Mouse (Mus musculus) gastrocnemius, postnatal 36 days (tissue): ENCODE data around the gene Dnajb6. TPM values are rescaled to one million over a fixed set of nuclear protein-coding genes. Genes with fewer than 3 reads are reported as not detected.

Source experiments
- DNase-seq, 2 experiments: peaks; one replicate each; pipeline ENCODE4 v3.0.0; 2022
- intact Hi-C: fragments of 180-260 bp; cut with DNase I; formaldehyde crosslinking; loops from one replicate; pipeline ENCODE4 v1.15.1; 2025
- total RNA-seq, 2 experiments: library from RNA; stranded (reverse); gene quantifications; 2 replicates each; pipeline ENCODE4 v1.2.3; 2021

Dnajb6 gene
- total RNA-seq, 2 experiments from 2014 or later, result 62.7 to 66.2 TPM

- peak; percentile 17 to 29 for DNase-seq
- intact Hi-C loops, result loop anchor here (5.0 to 10.0 kb wide), 2 partner anchors 128 to 186 kb away; partner anchors contain the start of gene Il6
Observed at GRCm38 (mm10) chr5:29826780-29827179, 91.3 kb downstream of the Dnajb6 start.

- intact Hi-C loops, result no loop called here
- peak in 1 of 2 experiments; percentile 14 for DNase-seq
Observed at GRCm38 (mm10) chr5:29842444-29843166, 107.1 kb downstream of the Dnajb6 start.

- no peak for DNase-seq
- intact Hi-C loops, result no loop called here
Observed at GRCm38 (mm10) chr5:29845038-29845437, 109.5 kb downstream of the Dnajb6 start.

- no peak for DNase-seq
- intact Hi-C loops, result no loop called here
Observed at GRCm38 (mm10) chr5:29847494-29847893, 112.0 kb downstream of the Dnajb6 start.

- intact Hi-C loops, result no loop called here
Observed at GRCm38 (mm10) chr5:29848091-29848490, 112.6 kb downstream of the Dnajb6 start.

GRCm38 (mm10) chr5:29852376-29852775 lies 116.9 kb downstream of the Dnajb6 start:
- no peak for DNase-seq
- intact Hi-C loops, result no loop called here

More at GRCm38 (mm10) chr5:29848091-29848490, 112.6 kb downstream of the Dnajb6 start:
- DNase-seq, result no peak

GRCm38 (mm10) chr5:29853035-29853434 lies 117.5 kb downstream of the Dnajb6 start:
- no peak for DNase-seq
- intact Hi-C loops, result no loop called here

GRCm38 (mm10) chr5:29854376-29854775 lies 118.9 kb downstream of the Dnajb6 start:
- no peak for DNase-seq
- intact Hi-C loops, result no loop called here

- intact Hi-C loops, result no loop called here
- DNase-seq, result no peak
Observed at GRCm38 (mm10) chr5:29854971-29855370, 119.5 kb downstream of the Dnajb6 start.

- DNase-seq, result no peak
- intact Hi-C loops, result no loop called here
Observed at GRCm38 (mm10) chr5:29861522-29861921, 126.0 kb downstream of the Dnajb6 start.

- intact Hi-C loops, result no loop called here
- DNase-seq, result no peak
Observed at GRCm38 (mm10) chr5:29862388-29862787, 126.9 kb downstream of the Dnajb6 start.

- intact Hi-C loops, result no loop called here
- peak; percentile 34 to 38 for DNase-seq
Observed at GRCm38 (mm10) chr5:29864291-29864737, 128.8 kb downstream of the Dnajb6 start.

GRCm38 (mm10) chr5:29864994-29865393 lies 129.5 kb downstream of the Dnajb6 start:
- intact Hi-C loops, result no loop called here
- no peak for DNase-seq

Other genes with a start within 250 kb of the Dnajb6 start
- gene Ube3c, start 166.4 kb upstream of the Dnajb6 start, total RNA-seq, result 10 to 100 TPM; 34.7 to 34.9 TPM
- not detected for gene Gm5129, start 248 bp downstream of the Dnajb6 start, total RNA-seq